Mouse (Mus musculus) liver, embryonic 14.5 days (tissue): Measurements from ENCODE around the gene Ccdc8.

Source experiments
- CTCF ChIP-seq: IDR thresholded peaks from 2 replicates; pipeline ENCODE4 v1.5.1; 2016; ENCODE audit warnings: antibody characterized with exemption, low read depth, control low read depth
- EP300 ChIP-seq: IDR thresholded peaks from 2 replicates; pipeline ENCODE4 v1.6.1; 2016; ENCODE audit warnings: antibody characterized with exemption, low read depth

- TF ChIP-seq EP300, result no peak
- TF ChIP-seq CTCF, result no peak
These were observed 45.1 kb upstream of the Ccdc8 start for GRCm38 (mm10) chr7:16947349-16947895.
